Mouse (Mus musculus) mouse embryonic stem cell (cell line): ENCODE data around the gene Gm9747.

Experiments
- in situ Hi-C, 2 experiments: fragments of 300-500 bp; cut with MboI; formaldehyde crosslinking; loops; 1 replicate in 1 of 2; 3 replicates in 1 of 2; pipeline ENCODE4 v1.14.3; 2019 to 2020; ENCODE audit warnings: low sequenced_read_pairs in 2 of 2, low pct_unique_long_range_greater_than_20kb in 1 of 2, mixed read lengths in 1 of 2; ENCODE audit not compliant: unreplicated experiment in 1 of 2

Gene Gm9747

DNA sequence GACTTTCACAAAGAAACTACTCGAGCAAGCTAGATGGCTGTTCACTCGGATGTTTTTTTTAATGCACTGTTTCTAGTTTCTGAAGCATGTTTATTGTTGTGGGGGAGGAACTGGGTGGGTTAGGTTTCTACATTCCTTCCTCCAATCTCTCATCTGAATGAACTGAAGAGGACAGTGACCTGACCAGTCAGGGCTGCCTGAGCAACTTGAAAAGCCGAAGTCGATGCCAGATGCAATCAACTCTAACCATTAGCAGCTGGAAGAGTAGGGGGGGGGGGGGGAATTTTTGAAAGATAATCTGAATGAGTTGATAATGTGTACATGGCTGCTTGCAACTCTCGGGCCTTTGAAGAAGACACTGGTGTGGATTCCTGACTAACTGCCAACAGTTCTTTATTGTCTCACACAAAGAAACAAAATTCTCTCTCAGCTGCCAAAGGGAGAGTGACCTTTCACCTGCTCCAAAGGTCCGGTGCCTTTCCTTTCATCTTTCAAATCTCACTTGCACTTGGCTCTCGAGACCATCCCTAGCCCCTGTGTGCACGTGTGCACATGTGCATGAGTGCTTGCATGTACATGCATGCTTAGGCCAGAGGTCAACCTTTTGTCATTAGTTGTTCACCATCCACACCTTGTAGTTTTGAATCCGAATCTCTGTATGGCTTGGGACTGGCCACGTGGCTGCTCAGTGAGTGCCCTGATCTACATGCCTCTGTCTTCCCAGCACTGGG is 14.5 kb downstream of the Gm9747 start:
- in situ Hi-C loops, result no loop called here

DNA sequence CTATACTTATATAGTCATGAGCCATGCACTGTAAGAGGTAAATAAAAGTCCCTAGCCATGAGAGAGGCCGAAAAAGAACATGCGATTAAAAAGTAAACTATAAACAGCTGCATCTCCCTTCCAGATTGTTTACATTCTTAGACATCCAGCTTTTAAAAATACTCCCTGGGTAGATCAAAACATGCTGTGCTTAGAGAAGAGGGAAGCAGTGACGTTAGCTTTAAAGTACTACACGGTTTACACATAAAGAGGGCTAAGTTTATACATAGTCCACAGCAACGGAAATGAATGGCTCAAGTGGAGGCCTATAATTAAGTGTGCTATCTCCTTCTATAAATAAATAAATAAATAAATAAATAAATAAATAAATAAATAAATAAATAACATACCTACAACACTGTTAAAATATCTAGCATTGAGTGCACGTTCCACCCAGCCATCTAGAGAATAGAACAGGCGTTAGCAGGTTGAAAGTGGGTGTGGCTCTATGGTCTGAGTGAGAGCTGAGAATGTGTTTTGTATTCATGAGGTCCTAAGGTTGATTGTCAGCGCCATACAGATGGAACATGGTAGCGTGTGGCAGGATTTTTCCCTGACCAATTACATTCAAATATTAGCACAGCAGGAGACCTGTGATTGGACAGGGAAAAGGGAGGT is 21.0 kb downstream of the Gm9747 start:
- in situ Hi-C loops, result no loop called here

DNA sequence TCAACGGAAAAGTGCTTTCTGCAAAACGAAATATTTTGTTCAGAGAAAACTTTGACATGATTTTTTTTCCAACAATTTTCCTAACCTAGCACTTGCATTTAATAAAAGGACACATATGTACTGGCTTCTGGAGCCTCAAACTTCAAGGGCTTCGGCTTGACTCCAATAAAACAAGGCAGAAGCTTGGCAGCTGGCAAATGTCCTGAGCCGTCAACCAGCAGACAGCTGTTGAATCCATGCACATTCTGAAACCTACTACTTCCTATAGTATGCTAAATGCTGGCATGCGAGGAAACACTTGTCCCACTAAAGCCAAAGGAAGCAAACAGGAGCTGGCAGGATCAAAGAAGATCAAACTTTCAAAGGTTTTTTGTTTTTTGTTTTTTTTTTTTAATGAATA is 24.5 kb downstream of the Gm9747 start:
- in situ Hi-C loops, result no loop called here

DNA sequence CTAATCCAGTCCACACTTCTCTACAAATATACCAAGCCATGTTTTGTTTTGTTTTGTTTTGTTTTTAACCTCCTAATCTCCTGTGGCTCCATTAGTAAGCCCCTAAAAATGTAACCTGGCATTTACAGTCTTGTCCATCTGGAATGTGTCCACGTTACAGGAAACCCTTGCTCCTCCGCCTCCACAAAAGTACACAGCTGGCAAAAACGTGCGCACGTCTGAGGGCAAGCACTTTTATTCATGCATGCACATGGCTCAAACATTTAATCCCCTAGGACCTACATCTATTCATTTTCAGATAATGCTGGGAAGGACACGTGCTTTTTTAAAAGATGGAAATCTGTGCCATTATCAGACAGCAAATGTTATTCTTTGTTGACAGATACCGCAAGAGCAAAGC is 25.4 kb downstream of the Gm9747 start:
- in situ Hi-C loops, result no loop called here

DNA sequence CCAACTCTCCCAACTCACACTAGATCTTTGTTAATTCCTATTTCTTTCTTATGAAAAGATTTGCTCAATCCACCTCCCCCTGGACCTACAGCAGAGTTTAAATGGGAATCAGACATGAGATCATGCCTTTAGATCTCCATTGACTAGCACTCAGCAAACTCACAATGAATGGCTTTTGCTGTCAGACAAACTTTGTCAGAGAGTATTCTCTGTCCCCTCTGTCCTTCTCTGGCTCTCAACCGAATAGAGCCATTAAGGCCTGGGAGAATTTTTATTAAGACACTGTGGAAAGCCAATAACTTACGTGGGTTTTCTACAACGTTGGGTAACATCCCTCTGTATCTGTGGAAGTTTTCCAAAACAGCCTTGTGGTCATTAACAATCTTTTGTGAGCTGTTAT is 27.1 kb downstream of the Gm9747 start:
- in situ Hi-C loops, result no loop called here

DNA sequence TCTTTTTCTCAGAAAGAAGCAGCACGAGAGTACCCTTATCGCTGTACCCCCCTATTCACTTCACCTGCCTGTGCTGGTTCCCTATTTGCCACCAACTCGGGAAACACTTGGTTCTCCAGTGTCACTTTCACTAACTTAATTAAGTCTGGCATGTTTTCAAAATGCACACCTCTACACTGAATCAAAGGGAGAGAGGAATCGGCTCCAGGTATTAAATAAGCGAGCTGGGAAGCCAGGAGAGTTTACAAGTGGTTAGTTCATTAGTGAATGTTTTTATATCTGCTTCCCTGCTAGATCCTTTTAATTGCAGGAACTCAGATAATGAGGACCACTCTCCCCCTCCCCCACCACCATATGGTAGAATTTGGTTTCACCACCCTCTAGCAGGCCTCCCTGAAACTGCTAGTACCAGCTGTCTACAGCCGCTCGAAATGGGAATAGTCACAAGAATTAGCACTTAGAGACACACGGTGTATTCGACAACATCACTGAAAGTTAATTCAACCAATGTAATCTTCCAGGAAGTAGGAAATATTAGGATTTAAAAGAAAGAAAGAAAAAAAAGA is 28.2 kb downstream of the Gm9747 start:
- in situ Hi-C loops, result no loop called here

DNA sequence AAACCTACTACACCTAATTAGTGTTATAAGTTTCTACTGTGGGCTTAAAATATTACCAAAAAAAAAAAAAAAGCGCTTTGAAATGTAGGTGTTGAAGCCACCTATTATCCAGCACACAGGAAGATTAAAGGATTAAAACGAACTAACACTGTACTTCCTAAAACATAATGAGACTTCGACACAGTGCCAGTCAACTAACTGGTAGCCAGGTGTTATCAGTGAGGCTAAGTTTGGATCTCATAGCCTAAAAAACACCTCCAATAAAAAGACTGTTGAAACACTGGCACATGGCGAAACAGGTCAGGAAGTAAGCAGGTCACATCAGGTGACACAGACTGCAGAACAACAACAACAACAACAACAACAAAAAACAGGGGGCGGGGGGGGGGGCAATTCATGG is 28.7 kb downstream of the Gm9747 start:
- in situ Hi-C loops, result no loop called here

DNA sequence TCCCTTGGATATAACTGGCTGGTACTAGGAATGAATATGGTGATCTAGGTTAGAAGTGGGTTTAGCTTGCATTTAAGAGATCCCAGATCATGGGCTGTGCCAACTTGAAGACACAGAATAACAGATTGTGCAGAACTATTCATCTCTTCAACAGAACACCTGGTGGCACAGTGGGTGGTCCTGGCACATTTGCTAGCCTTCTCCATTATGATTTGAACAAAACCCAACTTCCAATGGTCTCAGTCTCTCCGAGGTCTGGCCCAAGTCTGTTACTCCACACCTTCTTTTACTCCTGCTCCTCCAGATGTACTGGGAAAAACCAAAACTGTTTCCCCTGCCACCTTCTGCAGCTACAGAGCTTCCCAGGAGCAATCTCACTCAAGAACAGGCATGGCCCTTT is 29.4 kb downstream of the Gm9747 start:
- in situ Hi-C loops, result no loop called here

DNA sequence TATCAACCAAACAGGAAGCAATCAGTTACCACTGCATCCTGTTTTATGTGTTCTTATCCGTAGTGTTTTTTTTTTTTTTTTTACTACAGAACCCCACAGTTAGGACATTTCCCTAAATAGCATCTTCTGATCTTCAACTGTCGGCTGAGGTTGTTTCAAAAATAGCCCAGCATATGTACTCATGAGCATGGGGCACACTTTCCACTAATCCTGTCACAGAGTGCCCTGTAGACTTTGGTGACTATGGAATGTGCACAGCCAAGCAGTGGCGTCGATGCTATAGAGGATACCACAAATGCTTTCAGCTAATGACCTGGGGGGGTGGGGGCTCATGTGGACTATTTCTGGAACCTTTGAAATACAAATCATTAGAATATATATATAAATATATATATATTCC is 34.6 kb downstream of the Gm9747 start:
- in situ Hi-C loops, result no loop called here

DNA sequence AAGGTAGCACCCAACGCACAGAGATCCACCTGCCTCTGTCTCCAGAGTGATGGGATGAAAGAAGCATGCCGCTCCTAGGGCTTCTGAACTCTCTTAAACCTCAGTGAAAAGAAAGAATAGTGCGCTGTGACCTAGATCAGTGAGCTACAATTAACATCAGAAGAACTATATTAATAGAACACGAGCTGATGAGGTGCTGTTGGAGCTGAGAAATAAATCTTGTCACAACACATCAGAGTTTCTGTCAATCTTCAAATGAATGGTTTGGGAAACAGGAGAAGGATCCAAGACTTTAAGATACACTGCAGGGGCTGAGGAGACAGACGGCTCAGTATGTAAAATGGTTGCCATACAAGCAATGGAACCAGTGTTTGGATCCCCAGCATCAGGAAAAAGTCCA is 39.3 kb downstream of the Gm9747 start:
- in situ Hi-C loops, result no loop called here

DNA sequence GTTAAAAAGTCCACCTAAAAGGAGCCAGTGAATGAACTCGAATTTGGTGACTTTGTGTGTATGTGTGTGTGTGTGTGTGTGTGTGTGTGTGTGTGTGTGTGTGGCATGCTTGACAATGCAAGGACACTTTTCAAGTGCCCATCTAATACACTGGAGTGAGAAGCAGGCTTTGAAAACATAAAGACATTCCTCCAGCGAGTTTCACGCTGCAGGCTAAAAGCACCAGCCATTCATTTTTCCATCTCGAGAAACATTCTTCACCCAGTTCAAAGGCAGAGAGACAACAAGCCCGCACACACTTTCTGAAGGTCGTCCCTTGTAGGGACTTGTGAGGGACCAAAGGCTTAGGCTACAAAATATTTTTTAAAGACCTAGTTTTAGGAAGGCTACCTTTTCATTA is 40.6 kb downstream of the Gm9747 start:
- in situ Hi-C loops, result no loop called here

DNA sequence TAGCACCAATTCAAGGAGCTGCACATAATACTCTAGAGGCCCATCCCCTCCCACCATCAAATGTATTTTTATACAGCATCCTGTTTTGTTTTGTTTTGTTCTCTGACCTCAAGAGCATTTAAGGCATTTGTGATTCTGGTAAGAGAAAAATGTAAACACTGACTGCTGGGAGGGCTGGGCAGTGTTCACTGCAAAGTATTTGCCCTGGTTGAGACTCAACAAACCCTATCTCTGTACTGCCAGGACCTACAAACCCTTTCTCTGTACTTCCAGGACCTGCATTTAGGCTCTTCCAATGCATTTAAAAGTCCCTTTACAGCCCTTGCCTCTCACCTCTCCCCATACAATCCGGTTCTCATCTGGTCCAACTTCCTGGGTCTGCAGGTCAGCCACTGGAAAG is 41.4 kb downstream of the Gm9747 start:
- in situ Hi-C loops, result no loop called here

DNA sequence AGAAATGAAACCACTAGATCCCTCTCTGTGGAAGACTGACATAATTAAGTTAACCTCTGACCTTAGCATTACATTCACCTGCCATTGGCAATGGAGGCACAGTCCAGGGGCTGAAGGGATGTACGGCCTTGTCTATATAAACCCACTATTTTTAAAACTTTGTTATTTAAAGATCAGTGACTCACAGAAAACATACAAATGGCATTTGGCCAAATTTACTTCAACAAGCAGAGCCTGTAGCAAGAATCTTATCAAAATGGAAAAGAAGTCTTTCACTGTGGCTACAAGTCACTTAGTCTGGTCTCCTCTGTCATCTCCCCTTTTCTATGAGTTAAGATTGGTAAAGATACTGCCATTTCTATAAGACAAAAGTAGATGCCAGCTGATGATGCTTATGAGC is 46.9 kb downstream of the Gm9747 start:
- in situ Hi-C loops, result no loop called here

DNA sequence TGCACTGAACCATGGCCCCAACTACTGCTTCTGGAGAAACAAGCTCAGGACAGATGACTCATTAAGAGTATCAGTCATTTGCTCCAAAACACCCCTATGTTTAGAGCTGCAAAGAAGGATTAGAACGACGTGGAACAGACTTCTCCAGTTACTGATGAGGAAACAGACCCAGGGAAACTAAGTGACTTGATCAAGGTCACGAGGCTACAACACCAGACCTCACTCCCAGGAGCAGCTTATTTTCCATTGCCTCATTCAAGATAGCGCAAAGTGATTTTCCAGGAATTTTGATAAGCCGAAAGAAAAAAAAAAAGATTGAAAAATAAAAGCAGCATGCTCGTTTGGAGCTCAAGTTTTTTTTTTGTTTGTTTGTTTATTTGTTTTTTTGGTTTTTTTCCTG is 48.9 kb downstream of the Gm9747 start:
- in situ Hi-C loops, result no loop called here

DNA sequence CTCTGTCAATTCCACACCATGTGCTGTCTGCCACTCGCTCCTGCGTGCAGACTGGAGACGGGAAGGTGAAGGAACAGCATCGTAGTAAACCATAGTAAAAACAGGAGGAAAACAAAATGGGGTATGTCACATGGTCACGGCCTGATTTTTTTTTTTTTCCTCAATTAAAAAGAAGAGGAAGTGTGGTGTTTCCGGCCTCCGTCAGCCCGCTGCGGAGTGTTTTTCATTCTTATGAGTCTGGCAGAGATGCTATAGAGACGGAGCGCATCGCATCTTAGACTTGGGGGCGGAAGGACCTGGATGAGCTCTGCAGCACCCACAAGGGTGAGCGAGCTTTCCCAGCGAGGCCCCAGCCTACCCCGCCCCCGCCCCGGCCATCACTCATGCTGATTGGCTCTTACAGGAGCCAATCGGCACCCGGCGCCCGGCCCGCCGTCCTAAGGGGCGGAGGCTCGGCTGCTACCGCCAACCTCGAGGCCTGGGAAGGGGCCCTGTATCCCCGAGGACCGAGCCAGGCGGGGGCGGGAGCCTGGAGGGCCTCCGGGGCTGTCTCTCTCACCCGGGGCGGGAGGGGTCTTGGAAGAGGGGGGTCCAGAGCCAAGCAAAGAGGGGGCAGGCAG is 50.2 kb downstream of the Gm9747 start:
- in situ Hi-C loops, result no loop called here

DNA sequence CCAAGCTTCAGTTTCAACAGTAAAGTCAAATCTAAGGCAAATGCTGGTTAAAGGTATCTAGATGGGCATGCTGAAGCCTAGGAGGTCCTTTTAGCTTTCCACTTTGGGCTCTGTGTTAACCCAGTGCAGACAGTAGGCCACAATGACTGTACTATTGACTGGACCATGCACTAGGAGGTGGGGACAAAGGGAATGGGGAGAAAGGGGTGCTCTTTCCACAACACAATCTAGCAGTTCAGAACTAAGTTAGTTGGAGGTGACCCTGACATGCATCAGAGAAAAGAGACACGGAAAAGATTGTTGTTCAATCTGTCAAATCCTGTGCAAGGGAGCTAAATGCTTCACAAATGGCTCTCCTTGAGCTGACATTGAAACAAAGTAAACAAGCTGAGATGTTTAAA is 51.0 kb downstream of the Gm9747 start:
- in situ Hi-C loops, result no loop called here

DNA sequence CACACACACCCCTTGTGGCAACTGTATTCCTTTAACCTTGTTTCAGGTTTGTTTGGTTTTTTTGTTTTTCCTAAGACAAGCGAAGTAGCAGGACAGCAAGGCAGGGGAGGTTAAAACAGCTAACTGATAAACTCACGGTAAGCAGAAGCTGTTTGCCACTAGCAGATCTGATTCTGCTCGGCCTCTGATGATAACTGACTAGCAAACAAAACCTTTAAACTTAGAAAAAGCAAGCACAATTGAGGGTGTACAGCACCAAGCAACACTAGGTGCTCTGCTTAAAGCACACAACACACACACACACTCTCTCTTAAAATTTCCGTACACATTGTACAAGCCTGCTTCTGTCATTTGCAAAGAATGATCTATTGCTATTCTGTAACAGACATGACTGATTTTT is 51.5 kb downstream of the Gm9747 start:
- in situ Hi-C loops, result no loop called here
